Mouse (Mus musculus) megakaryocyte, adult 5-6 weeks (primary cell): Measurements from ENCODE around the gene 1700019D03Rik. TPM values are rescaled to one million over a fixed set of nuclear protein-coding genes. Genes with fewer than 3 reads are reported as not detected.
"Not testable (repeated sequence)": the region's sequence is repeated elsewhere in the genome, so short reads cannot be mapped to it uniquely, and the experiment has no call there.

Experiments
- ATAC-seq: 2 replicates; pipeline ENCODE4 v1.8.0; 2016; ENCODE audit warnings: mild to moderate bottlenecking, inconsistent platforms; ENCODE audit not compliant: poor library complexity, severe bottlenecking
- total RNA-seq, 2 experiments: library from RNA; stranded (forward) in 1 of 2; stranded (reverse) in 1 of 2; fragments of 153-499, 151-499 nt in 1 of 2; fragments of 221-1000, 200-1000 nt in 1 of 2; gene quantifications; 2 replicates each; pipeline versions ENCODE4 v1.2.3 to v1.2.4; 2015 to 2017

The 1700019D03Rik gene
- total RNA-seq, 2 experiments from 2014 or later: 0.18 TPM

DNA sequence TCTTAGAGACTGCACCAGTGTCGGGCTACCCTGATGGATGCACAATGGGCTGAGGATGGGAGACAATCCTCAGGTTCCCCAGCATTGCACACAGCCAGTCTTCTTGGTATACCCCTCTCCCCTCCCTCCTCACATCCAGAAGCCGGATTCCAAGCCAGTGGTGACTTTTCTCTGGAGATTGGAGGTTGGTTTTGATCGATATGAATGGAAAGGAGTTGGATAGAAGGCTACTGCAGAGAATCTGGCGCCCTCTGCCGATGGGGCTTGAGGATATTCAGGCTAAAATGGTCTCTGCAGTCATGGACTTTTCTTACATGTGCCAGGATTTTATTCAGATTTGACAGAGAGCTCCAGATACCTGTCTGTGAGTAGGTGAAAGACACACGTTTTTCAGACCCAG is 64.9 kb downstream of the 1700019D03Rik start:
- ATAC-seq: 0 out of 2 replicates have a peak, but pooled peaks have one; percentile 39

DNA sequence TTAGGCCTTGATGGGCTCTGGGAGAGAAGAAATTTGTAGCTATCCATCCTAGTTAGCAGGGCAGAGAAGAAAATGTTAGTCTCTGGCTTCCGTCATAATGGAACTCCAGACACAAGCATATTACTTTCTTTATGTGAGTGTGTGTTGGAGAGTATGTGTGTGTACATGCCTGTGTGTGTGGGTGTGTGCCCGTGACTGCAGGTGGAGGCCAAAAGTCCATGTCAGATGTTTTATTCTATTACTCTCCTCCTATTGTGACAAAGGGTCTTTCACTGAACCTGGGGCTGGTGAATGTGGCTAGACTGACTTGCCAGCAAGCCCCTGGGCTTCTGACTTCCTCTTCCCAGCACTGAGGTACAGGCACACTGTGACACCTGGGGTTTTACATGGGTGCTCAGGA is 65.5 kb downstream of the 1700019D03Rik start:
- no peak for ATAC-seq

DNA sequence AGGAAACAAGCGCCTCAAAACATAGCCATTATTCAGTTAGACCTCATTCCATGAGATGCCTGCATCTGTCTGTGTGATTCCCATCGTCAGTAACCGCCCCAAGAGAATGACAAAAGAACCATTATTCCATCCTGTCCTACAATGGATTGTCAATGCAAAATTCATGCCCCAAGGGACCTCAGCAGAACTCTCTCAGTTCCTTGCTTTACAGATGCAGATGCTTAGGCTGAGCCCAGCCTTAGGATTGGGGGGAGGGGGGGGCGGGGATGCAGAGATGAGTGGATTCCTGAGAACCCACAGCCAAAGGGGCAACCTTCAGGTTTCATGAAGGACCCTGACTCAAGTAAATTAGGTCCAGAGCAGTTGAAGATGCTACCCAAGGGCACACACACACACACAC is 66.4 kb downstream of the 1700019D03Rik start:
- ATAC-seq: no peak

DNA sequence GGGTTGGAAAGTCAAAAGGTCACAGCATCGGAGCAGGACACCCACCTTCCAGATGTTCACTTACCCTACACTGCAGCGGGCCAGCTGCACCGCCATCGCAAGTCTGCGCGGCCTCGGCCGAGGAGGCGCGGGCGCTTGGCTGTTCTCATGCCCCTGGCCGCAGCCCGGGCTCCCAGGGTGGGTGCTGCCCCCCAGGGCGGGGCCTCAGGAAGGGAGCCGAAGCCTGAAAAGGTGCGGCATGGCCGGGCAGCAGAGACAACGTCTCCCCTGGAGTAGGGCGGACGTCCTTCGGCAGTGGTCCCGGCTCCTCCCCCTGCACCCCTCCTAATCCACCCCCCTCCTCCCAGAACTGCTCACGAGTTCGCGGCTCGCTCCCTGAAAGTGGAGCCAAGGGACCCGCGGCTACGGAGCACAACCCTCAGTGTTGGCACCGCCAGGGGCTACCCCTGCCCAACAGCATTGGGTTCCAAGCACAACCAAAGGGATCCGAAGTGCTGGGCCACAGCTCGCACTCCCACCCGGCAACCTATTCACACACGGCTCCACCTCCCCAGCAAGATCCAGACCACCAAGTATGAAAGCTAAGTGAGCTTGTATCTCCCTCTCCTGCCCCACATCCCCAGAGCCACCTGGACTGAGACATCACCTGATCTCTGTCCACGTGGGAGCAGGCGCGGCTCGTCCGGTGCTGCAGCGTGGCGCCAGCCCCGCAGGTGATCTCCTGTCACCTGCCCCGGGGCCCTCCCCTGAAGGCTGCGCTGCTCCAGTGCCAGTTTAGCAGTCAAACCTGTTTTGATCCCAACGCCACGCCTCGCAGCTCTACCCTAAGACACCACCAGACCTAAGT is 67.2 kb downstream of the 1700019D03Rik start:
- peak; percentile 42 for ATAC-seq

DNA sequence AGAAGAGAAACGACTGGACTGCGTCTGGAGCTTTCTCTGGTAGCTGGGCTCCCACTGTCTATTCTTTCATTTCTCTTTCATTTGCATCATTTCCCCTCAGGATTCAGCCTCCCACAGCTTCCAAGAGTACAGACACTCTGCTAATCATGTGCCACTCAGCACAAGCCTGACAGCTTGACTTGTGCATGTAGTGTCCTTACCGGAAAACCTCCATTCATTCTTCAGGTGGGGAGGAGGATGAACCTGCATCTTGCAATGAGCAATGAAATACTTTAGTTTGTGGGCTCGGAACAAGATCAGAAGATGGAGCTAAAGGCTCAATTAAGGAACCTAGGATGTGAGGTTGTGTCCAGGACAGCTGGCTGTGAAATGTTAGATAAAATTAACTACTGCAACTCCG is 67.8 kb downstream of the 1700019D03Rik start:
- ATAC-seq: peak; percentile 14

DNA sequence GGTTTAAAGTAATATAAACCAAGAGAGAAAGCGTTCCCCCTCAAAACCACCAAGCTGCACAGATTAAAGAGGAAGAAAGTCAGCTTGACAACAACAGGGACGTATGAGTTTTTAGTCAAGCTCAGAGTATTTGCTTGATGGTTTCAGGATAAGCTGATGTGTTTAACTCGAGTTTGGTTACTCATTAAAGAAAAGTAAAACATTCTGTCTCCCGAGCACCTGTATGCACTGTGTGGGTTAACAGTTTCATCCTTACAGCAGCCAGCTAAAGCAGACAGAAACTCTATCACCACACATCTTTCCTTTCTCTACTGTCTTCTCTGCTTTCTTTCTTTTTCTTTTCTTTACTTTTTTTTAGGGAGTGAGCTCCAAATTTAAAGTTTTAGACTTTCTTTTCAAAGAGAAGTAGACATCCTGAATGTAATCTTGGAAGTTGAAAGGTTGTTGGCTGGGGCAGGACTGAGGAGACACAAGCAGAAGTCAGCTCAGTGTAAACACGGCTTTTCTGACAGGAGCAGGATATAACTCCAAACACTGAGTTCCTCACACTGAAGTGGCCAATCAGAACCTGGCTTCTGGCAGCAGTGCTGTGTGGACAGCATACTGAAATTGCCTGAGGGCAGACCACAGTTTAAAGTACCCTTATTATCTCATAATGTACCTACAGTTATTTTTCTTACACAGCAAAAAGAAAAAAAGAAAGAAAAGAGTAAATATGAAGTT is 68.7 kb downstream of the 1700019D03Rik start:
- ATAC-seq: peak; percentile 40

DNA sequence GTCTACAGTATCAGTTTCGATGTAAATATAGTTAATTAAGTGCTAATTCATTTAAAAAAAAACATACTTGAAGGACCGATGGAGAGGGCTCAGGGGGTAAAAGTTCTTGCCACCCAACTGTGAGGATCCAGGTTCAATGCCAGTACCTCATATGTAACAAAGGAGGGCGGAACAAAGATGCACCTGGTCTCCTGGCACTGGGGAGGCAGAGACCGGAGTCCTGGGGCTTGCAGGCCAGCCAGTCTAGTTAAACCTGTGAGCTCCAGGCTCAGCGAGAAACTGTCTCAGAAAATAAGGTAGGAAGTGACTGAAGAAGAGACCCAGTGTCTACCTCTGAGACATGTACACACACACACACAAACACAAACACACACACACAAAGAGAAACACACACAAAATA is 72.1 kb downstream of the 1700019D03Rik start:
- ATAC-seq: no peak

DNA sequence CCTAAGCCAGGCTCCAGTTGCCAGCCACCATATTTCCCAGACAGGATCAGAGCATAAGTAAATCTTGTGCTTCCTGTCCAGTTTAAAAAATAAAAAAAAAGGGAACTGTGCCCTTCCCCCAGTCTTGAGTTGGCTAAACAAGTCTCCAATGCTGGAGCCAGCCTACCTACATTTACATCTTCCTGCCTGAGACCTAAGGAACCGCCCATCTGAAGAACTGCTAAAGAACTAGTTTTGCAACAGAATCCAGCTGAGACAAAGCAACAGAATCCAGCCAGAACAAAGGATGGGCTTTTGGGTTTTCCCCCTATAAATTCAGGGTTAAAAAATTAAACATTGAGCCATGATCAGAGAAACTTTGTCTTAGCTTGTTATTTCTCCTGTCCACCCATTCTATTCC is 81.0 kb downstream of the 1700019D03Rik start:
- ATAC-seq: no peak

DNA sequence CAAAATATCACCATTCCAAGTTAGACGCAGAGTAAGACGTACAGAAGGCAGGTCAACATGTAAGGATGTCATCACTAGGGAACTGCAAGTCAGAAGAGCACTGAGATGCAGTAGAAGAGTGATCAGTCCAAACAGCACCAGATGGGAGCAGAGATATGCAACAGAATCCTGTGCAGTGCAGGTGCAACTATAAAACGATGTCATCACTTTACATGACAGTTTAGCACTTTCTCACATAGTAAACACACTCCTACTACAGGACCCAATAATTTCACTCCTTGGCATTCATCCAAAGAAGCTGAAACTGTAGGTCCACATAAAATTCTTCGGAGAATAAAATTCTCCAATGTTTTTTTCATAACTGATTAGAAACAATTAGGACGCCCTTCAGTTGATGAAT is 85.5 kb downstream of the 1700019D03Rik start:
- ATAC-seq: no peak

DNA sequence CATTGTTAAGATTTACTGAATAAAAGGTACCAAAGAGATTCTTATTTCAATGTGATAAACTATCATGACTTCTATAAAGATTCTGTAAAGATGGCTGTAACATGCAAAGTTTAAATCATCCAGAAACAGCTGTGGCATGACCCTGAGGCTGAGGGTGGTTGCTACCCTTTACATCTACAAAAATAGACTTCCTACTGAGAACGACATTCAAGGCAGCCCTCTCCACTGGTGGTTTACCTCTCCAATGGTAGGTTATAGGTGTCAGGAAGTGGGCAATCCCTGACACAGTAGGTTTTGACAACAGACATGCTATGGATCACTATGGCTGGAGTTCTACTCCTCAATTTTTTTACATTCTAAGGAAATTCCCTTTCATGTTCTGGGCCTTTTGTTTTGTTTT is 95.5 kb downstream of the 1700019D03Rik start:
- ATAC-seq: not testable (repeated sequence)

DNA sequence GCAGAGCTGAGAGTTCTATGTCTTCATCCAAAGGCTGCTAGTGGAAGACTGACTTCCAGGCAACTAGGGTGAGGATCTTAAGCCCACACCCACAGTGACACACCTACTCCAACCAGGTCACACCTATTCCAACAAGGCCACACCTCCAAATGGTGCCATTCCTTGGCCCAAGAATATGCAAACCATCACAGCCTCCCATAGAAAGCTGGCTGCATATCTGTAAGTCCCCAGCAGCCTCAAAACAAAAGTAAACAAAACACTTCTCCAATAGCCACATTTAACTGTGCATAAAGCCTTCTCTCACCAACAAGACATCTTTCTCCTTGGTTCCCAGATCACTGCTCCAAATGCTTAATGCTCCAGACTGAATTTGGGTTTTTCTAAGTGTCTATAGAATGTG is 101.1 kb downstream of the 1700019D03Rik start:
- ATAC-seq: not testable (repeated sequence)

DNA sequence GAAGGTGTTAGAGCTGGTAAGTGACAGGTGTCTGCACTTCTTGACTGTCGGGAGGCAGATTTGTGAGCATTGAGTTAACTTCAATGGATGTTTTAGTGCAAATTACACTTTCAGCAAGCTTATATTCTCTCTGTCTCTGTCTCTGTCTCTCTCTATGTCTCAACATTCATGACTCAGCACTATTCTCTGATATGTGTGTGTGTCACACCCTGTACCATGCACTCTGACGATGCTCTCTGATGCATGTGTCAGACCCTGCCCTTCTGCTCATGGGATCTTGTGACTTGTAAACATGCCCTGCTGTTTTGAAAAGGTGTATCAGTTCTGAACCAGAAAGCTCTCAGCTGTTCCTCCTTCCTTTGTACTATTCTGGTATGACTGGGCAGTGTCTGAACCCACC is 103.3 kb downstream of the 1700019D03Rik start:
- no peak for ATAC-seq

DNA sequence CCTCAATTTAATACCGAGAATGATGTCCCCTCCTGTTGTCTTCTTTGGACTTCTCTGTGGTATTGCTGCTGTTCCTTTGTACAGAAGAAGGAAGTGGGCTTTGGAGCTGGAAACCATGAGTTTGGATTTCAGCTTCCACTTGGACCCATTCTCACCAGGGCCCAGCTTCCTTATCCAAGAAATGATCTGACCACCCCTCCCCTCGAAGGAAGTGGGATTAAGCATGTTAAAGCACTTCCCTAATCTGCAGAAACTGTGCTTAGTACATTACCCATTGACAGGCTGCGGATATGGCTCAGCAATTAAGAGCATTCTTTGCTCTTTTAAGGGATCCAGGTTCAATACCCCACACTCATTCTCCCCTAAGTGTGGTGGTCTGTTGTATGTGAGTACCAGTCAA is 110.2 kb downstream of the 1700019D03Rik start:
- peak; percentile 49; the same call in 1 of the 2 replicates for ATAC-seq

DNA sequence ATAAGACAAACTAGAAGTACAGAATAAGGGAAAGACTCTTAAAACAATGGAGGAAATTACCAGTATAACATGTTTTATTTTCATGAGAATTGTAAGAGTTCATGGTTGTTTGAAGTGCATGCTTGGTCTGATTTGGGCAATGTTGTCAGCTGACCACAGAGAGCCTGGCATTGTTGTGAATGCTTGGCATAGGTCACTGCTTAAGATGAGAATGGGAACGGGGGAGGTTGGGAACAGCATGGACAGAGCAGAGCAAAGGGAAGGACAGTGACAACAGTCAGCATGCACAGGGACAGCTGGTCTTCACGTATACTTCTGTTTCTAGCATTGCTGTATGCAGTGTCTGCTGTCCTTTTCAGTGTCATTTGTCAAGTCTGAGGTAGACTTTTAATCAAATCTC is 135.8 kb downstream of the 1700019D03Rik start:
- no peak for ATAC-seq

Other genes with a start within 250 kb of the 1700019D03Rik start
- 6.6 and 12.5 TPM in 2 replicates for gene Inpp1, start 202.5 kb downstream of the 1700019D03Rik start, total RNA-seq (2015)
- gene Inpp1, start 202.5 kb downstream of the 1700019D03Rik start, total RNA-seq (2017): 10.1 and 13.4 TPM in 2 replicates
- 21.7 and 22.8 TPM in 2 replicates for gene Hibch, start 175.2 kb downstream of the 1700019D03Rik start, total RNA-seq (2015)
- 61.8 and 87.1 TPM in 2 replicates for gene Hibch, start 175.2 kb downstream of the 1700019D03Rik start, total RNA-seq (2017)
- gene Mstn, start 41.5 kb upstream of the 1700019D03Rik start, total RNA-seq (2015): not detected in 2 replicates
- not detected in 2 replicates for gene Mstn, start 41.5 kb upstream of the 1700019D03Rik start, total RNA-seq (2017)
- gene 1700019A02Rik, start 167.5 kb upstream of the 1700019D03Rik start, total RNA-seq (2015): not detected in 2 replicates
- not detected in 2 replicates for gene 1700019A02Rik, start 167.5 kb upstream of the 1700019D03Rik start, total RNA-seq (2017)